Mouse (Mus musculus): ENCODE results near the gene Plce1. TPM values are rescaled to one million over a fixed set of nuclear protein-coding genes. Genes with fewer than 3 reads are reported as not detected.

The Plce1 gene
- polyA plus RNA-seq, 1 experiment: 2.2 TPM

GRCm38 (mm10) chr19:38758685-38759472 is 278.0 kb downstream of the Plce1 start:
- no peak for TF ChIP-seq POLR2A (IDR thresholded peaks at IDR 0.05; ENCODE audit: extremely low read depth, insufficient read depth, low read length)
- no peak for TF ChIP-seq CTCF (IDR thresholded peaks at IDR 0.05; ENCODE audit: extremely low read depth, insufficient read depth, low read length)
- Histone ChIP-seq H3K4me3 (ENCODE audit: insufficient read depth, low read length) (no peak overlapping the region), H3K27ac (ENCODE audit: insufficient read depth, low read length) (no peak overlapping the region), H3K4me1 (ENCODE audit: control insufficient read depth, insufficient read depth, low read length) (no peaks in the 10 kb centered on the region)

GRCm38 (mm10) chr19:38760441-38760840 is 279.5 kb downstream of the Plce1 start:
- no peaks in the 10 kb centered on the region for H3K4me1 ChIP-seq (ENCODE audit: control insufficient read depth, insufficient read depth, low read length)
- H3K4me3 ChIP-seq (ENCODE audit: insufficient read depth, low read length): no peak overlapping the region
- H3K27ac ChIP-seq (ENCODE audit: insufficient read depth, low read length): no peak overlapping the region
- TF ChIP-seq CTCF (IDR thresholded peaks at IDR 0.05; ENCODE audit: extremely low read depth, insufficient read depth, low read length) (no peak), POLR2A (IDR thresholded peaks at IDR 0.05; ENCODE audit: extremely low read depth, insufficient read depth, low read length) (no peak)

GRCm38 (mm10) chr19:38766306-38766705 is 285.4 kb downstream of the Plce1 start:
- no peaks in the 10 kb centered on the region for H3K4me1 ChIP-seq (ENCODE audit: control insufficient read depth, insufficient read depth, low read length)

DNA sequence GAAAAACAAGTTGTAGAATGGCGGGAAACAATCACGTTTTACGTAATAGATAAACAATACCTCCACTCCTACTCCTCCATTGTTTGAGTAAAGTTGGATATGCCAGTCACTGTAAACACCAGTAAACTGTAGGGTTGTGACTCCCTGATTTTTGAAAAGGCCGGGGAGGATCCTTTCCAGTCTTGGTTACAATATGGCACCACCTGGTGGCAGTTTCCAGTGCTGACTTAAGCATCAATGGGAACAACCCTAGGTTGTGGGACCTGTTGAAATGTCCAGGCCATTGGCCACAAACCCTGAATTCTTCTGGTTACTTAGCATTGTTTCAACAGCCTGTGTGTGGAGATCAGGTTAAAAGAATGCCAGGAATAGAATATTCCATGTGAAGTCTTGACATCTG is 294.6 kb downstream of the Plce1 start:
- H3K27ac ChIP-seq (ENCODE audit: insufficient read depth, low read length): no peak overlapping the region
- H3K4me3 ChIP-seq (ENCODE audit: insufficient read depth, low read length): no peak overlapping the region
- no peak for TF ChIP-seq POLR2A (IDR thresholded peaks at IDR 0.05; ENCODE audit: extremely low read depth, insufficient read depth, low read length)
- peak; percentile 57 for TF ChIP-seq CTCF (IDR thresholded peaks at IDR 0.05; ENCODE audit: extremely low read depth, insufficient read depth, low read length)
- H3K4me1 ChIP-seq (ENCODE audit: control insufficient read depth, insufficient read depth, low read length): 0 out of 2 replicates have a peak, but pooled peaks cover 1% of the 10 kb centered on the region

More at GRCm38 (mm10) chr19:38766306-38766705, 285.4 kb downstream of the Plce1 start:
- Histone ChIP-seq H3K4me3 (ENCODE audit: insufficient read depth, low read length) (no peak overlapping the region), H3K27ac (ENCODE audit: insufficient read depth, low read length) (no peak overlapping the region)
- TF ChIP-seq CTCF (IDR thresholded peaks at IDR 0.05; ENCODE audit: extremely low read depth, insufficient read depth, low read length) (no peak), POLR2A (IDR thresholded peaks at IDR 0.05; ENCODE audit: extremely low read depth, insufficient read depth, low read length) (no peak)

GRCm38 (mm10) chr19:38778805-38779204 is 297.9 kb downstream of the Plce1 start:
- Histone ChIP-seq H3K4me3 (ENCODE audit: insufficient read depth, low read length) (no peak overlapping the region), H3K4me1 (ENCODE audit: control insufficient read depth, insufficient read depth, low read length) (0 out of 2 replicates have a peak, but pooled peaks cover 1% of the 10 kb centered on the region), H3K27ac (ENCODE audit: insufficient read depth, low read length) (no peak overlapping the region)
- TF ChIP-seq CTCF (IDR thresholded peaks at IDR 0.05; ENCODE audit: extremely low read depth, insufficient read depth, low read length) (no peak), POLR2A (IDR thresholded peaks at IDR 0.05; ENCODE audit: extremely low read depth, insufficient read depth, low read length) (no peak)

GRCm38 (mm10) chr19:38783542-38783941 is 302.6 kb downstream of the Plce1 start:
- TF ChIP-seq CTCF (IDR thresholded peaks at IDR 0.05; ENCODE audit: extremely low read depth, insufficient read depth, low read length) (no peak), POLR2A (IDR thresholded peaks at IDR 0.05; ENCODE audit: extremely low read depth, insufficient read depth, low read length) (no peak)
- H3K4me3 ChIP-seq (ENCODE audit: insufficient read depth, low read length): no peak overlapping the region
- H3K27ac ChIP-seq (ENCODE audit: insufficient read depth, low read length): no peak overlapping the region
- H3K4me1 ChIP-seq (ENCODE audit: control insufficient read depth, insufficient read depth, low read length): 0 out of 2 replicates have a peak, but pooled peaks cover under 1% of the 10 kb centered on the region

- Histone ChIP-seq H3K4me1 (ENCODE audit: control insufficient read depth, insufficient read depth, low read length) (no peaks in the 10 kb centered on the region), H3K4me3 (ENCODE audit: insufficient read depth, low read length) (no peak overlapping the region), H3K27ac (ENCODE audit: insufficient read depth, low read length) (no peak overlapping the region)
- TF ChIP-seq CTCF (IDR thresholded peaks at IDR 0.05; ENCODE audit: extremely low read depth, insufficient read depth, low read length): no peak
- no peak for TF ChIP-seq POLR2A (IDR thresholded peaks at IDR 0.05; ENCODE audit: extremely low read depth, insufficient read depth, low read length)
Measured at GRCm38 (mm10) chr19:38787756-38788155, 306.8 kb downstream of the Plce1 start.

GRCm38 (mm10) chr19:38793563-38794045 is 312.7 kb downstream of the Plce1 start:
- Histone ChIP-seq H3K27ac (ENCODE audit: insufficient read depth, low read length) (no peak overlapping the region), H3K4me1 (ENCODE audit: control insufficient read depth, insufficient read depth, low read length) (peaks cover 1% of the 10 kb centered on the region; the same call in 1 of the 2 replicates), H3K4me3 (ENCODE audit: insufficient read depth, low read length) (no peak overlapping the region)
- TF ChIP-seq POLR2A (IDR thresholded peaks at IDR 0.05; ENCODE audit: extremely low read depth, insufficient read depth, low read length) (no peak), CTCF (IDR thresholded peaks at IDR 0.05; ENCODE audit: extremely low read depth, insufficient read depth, low read length) (no peak)

DNA sequence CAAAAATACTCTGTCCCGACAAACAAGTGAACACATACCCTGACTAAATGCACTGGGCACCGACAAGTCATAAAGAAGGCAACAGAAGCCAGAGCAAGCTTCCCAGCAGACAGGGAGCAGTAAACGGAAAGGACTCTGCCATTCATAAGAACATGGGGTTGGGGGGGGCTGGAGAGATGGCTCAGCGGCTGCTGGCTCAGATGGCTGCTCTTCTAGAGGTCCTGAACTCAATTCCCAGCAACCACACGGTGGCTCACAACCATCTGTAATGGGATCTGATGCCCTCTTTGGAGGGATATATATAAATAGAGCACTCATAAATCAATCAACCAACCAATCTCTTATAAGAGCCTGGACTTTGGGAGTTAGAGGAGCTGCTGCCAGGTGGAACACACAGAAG is 315.6 kb downstream of the Plce1 start:
- Histone ChIP-seq H3K4me1 (ENCODE audit: control insufficient read depth, insufficient read depth, low read length) (peaks cover 1% of the 10 kb centered on the region; the same call in 1 of the 2 replicates), H3K4me3 (ENCODE audit: insufficient read depth, low read length) (no peak overlapping the region), H3K27ac (ENCODE audit: insufficient read depth, low read length) (no peak overlapping the region)
- TF ChIP-seq POLR2A (IDR thresholded peaks at IDR 0.05; ENCODE audit: extremely low read depth, insufficient read depth, low read length): no peak

- Histone ChIP-seq H3K4me1 (ENCODE audit: control insufficient read depth, insufficient read depth, low read length) (peaks cover 1% of the 10 kb centered on the region; the same call in 1 of the 2 replicates), H3K27ac (ENCODE audit: insufficient read depth, low read length) (no peak overlapping the region), H3K4me3 (ENCODE audit: insufficient read depth, low read length) (no peak overlapping the region)
- TF ChIP-seq CTCF (IDR thresholded peaks at IDR 0.05; ENCODE audit: extremely low read depth, insufficient read depth, low read length) (no peak), POLR2A (IDR thresholded peaks at IDR 0.05; ENCODE audit: extremely low read depth, insufficient read depth, low read length) (no peak)
Measured at GRCm38 (mm10) chr19:38798291-38798690, 317.4 kb downstream of the Plce1 start.

All from cortical plate, adult 2 months (tissue).